Mouse (Mus musculus): ENCODE results near the gene Ppbp. TPM values are rescaled to one million over a fixed set of nuclear protein-coding genes. Genes with fewer than 3 reads are reported as not detected.

The Ppbp gene
- polyA plus RNA-seq, 1 experiment: 1.5 TPM

DNA sequence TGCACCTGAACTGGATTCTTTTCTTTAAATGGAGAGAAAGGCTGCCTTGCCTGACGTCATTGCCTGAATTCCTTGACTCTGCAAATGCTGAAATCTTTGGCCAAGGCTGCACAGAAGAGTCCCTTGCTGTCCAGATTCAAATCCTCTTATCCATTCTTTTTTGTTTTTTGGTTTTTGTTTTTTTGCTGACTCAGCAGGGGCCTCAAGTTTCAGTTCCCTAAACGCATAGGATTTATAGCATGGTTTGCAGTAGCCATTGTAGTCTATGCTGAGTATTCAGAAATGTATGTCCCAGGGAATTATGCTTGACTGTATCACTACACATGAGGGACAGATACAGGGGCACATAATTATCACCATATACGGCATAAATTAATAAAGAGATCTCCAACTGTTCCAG lies 3.1 kb downstream of the Ppbp start:
- no peak for DNase-seq
- TF ChIP-seq CTCF (conservative IDR thresholded peaks at IDR 0.05; ENCODE audit: insufficient read depth, insufficient read length, low read depth, low read length) (no peak), POLR2A (IDR thresholded peaks at IDR 0.05; ENCODE audit: low read depth, low read length) (no peak)
- Histone ChIP-seq H3K27me3 (replicated peaks; ENCODE audit: control insufficient read depth, insufficient read depth, low read length) (no peaks in the 10 kb centered on the region), H3K4me3 (ENCODE audit: insufficient read depth, low read depth, low read length) (no peak overlapping the region), H3K27ac (ENCODE audit: insufficient read depth, low read depth, low read length) (no peak overlapping the region), H3K4me1 (ENCODE audit: control insufficient read depth, insufficient read depth, low read length) (no peaks in the 10 kb centered on the region), H3K36me3 (ENCODE audit: control insufficient read depth, insufficient read depth, low read length) (no peaks in the 10 kb centered on the region)
- WGBS: 72% methylated on average over 3 of the region's 3 CpGs

DNA sequence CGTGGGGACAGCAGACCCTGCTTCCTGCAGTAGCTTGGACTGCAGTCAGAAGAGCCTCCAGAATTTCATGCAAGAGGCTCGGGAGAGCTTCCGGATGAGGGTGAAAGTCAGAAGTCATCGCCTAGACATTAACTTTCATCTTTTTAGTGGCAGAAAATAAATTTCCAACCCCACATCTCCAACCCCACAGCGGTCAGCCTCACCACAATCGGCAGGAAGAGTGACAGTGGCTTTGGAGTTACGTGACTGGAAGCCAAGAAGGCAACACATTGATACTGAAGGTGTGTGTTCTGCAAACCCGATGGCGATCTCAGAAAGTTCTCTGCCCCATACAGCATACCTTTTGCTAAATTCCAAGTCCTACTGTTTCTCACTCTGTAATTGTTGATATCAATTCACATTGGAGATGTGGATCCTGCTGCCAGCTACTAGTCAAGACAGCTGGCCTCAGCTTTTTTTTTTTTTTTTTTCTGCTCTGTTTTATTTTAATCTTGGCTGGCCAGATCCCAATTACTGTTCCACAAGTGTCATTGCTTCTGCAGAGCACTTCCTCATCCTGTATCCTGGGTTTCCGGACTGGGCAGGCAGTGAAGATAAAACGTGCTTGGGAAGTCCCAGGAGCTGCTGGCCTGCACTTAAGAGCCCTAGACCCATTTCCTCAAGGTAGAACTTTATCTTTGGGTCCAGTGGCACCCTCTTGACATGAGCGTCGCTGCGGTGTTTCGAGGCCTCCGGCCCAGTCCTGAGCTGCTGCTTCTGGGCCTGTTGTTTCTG lies 3.7 kb downstream of the Ppbp start, which contains the start of gene Pf4:
TSS of gene Pf4 (plus strand) at position 556 of the 774 bp plus-strand sequence.
- Histone ChIP-seq H3K27ac (ENCODE audit: insufficient read depth, low read depth, low read length) (no peak within 1 kb of the TSS), H3K36me3 (ENCODE audit: control insufficient read depth, insufficient read depth, low read length) (no peaks in the 10 kb centered on the region), H3K4me1 (ENCODE audit: control insufficient read depth, insufficient read depth, low read length) (no peaks in the 10 kb centered on the region), H3K4me3 (ENCODE audit: insufficient read depth, low read depth, low read length) (no peak within 1 kb of the TSS), H3K27me3 (replicated peaks; ENCODE audit: control insufficient read depth, insufficient read depth, low read length) (no peaks in the 10 kb centered on the region)
- WGBS: 60% methylated on average over 16 of the region's 16 CpGs
- TF ChIP-seq CTCF (conservative IDR thresholded peaks at IDR 0.05; ENCODE audit: insufficient read depth, insufficient read length, low read depth, low read length): no peak
- no peak for TF ChIP-seq POLR2A (IDR thresholded peaks at IDR 0.05; ENCODE audit: low read depth, low read length)
- peak; percentile 80 for DNase-seq

DNA sequence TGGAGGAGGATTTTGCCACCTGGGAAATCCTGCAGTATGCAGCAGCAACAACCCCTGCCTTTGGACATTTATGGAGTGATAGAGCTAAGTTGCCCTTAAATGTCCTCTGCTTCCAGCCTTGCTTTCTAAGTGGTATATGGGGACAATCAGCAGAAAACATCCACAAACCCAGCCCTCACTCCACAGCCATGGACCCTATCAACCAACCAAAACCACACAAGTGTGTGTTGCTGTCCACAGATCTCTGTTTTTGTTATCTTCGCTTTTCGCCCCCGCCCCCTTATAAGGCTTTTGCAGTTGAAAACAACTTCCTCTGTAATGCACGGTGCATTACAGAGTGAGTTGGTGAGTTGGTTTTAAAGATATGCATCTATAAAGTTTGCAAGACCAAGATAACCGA lies 7.2 kb downstream of the Ppbp start:
- 92% methylated on average over 5 of the region's 5 CpGs for WGBS

GRCm38 (mm10) chr5:90777621-90778020 lies 9.3 kb downstream of the Ppbp start:
- no peak for DNase-seq

More for the DNA sequence above, 7.2 kb downstream of the Ppbp start:
- TF ChIP-seq POLR2A (IDR thresholded peaks at IDR 0.05; ENCODE audit: low read depth, low read length): no peak
- TF ChIP-seq CTCF (conservative IDR thresholded peaks at IDR 0.05; ENCODE audit: insufficient read depth, insufficient read length, low read depth, low read length): no peak
- H3K4me1 ChIP-seq (ENCODE audit: control insufficient read depth, insufficient read depth, low read length): no peaks in the 10 kb centered on the region
- DNase-seq: no peak
- no peak overlapping the region for H3K27ac ChIP-seq (ENCODE audit: insufficient read depth, low read depth, low read length)
- H3K27me3 ChIP-seq (replicated peaks; ENCODE audit: control insufficient read depth, insufficient read depth, low read length): no peaks in the 10 kb centered on the region
- no peaks in the 10 kb centered on the region for H3K36me3 ChIP-seq (ENCODE audit: control insufficient read depth, insufficient read depth, low read length)
- no peak overlapping the region for H3K4me3 ChIP-seq (ENCODE audit: insufficient read depth, low read depth, low read length)

GRCm38 (mm10) chr5:90778856-90779255 lies 10.5 kb downstream of the Ppbp start:
- Histone ChIP-seq H3K36me3 (ENCODE audit: control insufficient read depth, insufficient read depth, low read length) (no peaks in the 10 kb centered on the region), H3K27ac (ENCODE audit: insufficient read depth, low read depth, low read length) (no peak overlapping the region), H3K4me1 (ENCODE audit: control insufficient read depth, insufficient read depth, low read length) (no peaks in the 10 kb centered on the region), H3K4me3 (ENCODE audit: insufficient read depth, low read depth, low read length) (no peak overlapping the region), H3K27me3 (replicated peaks; ENCODE audit: control insufficient read depth, insufficient read depth, low read length) (no peaks in the 10 kb centered on the region)
- TF ChIP-seq POLR2A (IDR thresholded peaks at IDR 0.05; ENCODE audit: low read depth, low read length): no peak
- no peak for TF ChIP-seq CTCF (conservative IDR thresholded peaks at IDR 0.05; ENCODE audit: insufficient read depth, insufficient read length, low read depth, low read length)
- 84% methylated on average over 6 of the region's 6 CpGs for WGBS
- no peak for DNase-seq

More at GRCm38 (mm10) chr5:90777621-90778020, 9.3 kb downstream of the Ppbp start:
- Histone ChIP-seq H3K4me3 (ENCODE audit: insufficient read depth, low read depth, low read length) (no peak overlapping the region), H3K27ac (ENCODE audit: insufficient read depth, low read depth, low read length) (no peak overlapping the region), H3K27me3 (replicated peaks; ENCODE audit: control insufficient read depth, insufficient read depth, low read length) (no peaks in the 10 kb centered on the region), H3K4me1 (ENCODE audit: control insufficient read depth, insufficient read depth, low read length) (no peaks in the 10 kb centered on the region), H3K36me3 (ENCODE audit: control insufficient read depth, insufficient read depth, low read length) (no peaks in the 10 kb centered on the region)
- TF ChIP-seq POLR2A (IDR thresholded peaks at IDR 0.05; ENCODE audit: low read depth, low read length): no peak
- TF ChIP-seq CTCF (conservative IDR thresholded peaks at IDR 0.05; ENCODE audit: insufficient read depth, insufficient read length, low read depth, low read length): no peak
- WGBS: 59% methylated on average over 10 of the region's 10 CpGs

GRCm38 (mm10) chr5:90783697-90784096 lies 15.4 kb downstream of the Ppbp start:
- no peak for DNase-seq
- WGBS: 80% methylated on average over 3 of the region's 3 CpGs
- Histone ChIP-seq H3K36me3 (ENCODE audit: control insufficient read depth, insufficient read depth, low read length) (no peaks in the 10 kb centered on the region), H3K27ac (ENCODE audit: insufficient read depth, low read depth, low read length) (no peak overlapping the region), H3K4me1 (ENCODE audit: control insufficient read depth, insufficient read depth, low read length) (no peaks in the 10 kb centered on the region), H3K27me3 (replicated peaks; ENCODE audit: control insufficient read depth, insufficient read depth, low read length) (no peaks in the 10 kb centered on the region), H3K4me3 (ENCODE audit: insufficient read depth, low read depth, low read length) (no peak overlapping the region)
- TF ChIP-seq POLR2A (IDR thresholded peaks at IDR 0.05; ENCODE audit: low read depth, low read length): no peak
- no peak for TF ChIP-seq CTCF (conservative IDR thresholded peaks at IDR 0.05; ENCODE audit: insufficient read depth, insufficient read length, low read depth, low read length)

DNA sequence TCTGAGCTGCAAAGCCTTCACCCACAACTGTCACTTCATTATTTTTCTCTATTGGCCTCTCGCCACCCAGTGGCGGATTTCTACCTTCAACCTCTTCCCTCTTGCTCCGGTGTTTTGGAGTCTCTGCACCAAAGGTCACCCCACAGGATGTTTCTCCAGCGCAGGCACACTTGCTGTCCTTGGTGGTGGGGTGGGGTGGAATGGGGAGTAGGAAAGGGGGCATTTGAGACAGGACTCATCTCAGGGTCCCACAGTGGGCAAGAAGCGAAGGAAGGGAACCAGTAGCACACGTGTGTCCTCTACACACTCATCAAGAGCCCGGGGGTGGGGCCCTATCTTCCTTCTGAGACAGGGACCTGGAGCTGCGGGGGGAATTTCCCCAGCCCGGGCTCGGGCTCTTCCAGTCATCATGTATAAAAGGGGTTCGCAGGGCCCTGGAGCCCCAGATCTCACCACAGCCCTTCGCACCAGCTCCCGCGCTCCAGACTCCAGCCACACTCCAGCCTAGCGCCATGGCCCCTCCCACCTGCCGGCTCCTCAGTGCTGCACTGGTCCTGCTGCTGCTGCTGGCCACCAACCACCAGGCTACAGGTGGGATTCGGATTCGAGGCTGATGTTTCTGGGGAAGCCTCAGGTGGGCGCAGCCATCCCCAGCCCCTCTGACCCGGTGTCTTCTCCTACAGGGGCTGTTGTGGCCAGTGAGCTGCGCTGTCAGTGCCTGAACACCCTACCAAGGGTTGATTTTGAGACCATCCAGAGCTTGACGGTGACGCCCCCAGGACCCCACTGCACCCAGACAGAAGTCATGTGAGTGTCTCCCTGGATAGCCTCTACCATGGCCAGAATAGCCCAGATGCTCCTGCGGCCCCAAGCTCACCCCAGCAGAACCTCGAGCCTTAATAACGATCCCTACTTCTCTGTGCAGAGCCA lies 17.6 kb downstream of the Ppbp start, which contains the start of gene Cxcl3:
TSS of gene Cxcl3 (plus strand) at position 445 of the 930 bp plus-strand sequence.
- H3K27ac ChIP-seq (ENCODE audit: insufficient read depth, low read depth, low read length): no peak within 1 kb of the TSS
- no peak for TF ChIP-seq POLR2A (IDR thresholded peaks at IDR 0.05; ENCODE audit: low read depth, low read length)
- peak; percentile 56 for TF ChIP-seq CTCF (conservative IDR thresholded peaks at IDR 0.05; ENCODE audit: insufficient read depth, insufficient read length, low read depth, low read length)
- DNase-seq: peak; percentile 78
- WGBS: 27% methylated on average over 26 of the region's 26 CpGs
- no peak within 1 kb of the TSS for H3K4me3 ChIP-seq (ENCODE audit: insufficient read depth, low read depth, low read length)
- no peaks in the 10 kb centered on the region for H3K27me3 ChIP-seq (replicated peaks; ENCODE audit: control insufficient read depth, insufficient read depth, low read length)
- H3K4me1 ChIP-seq (ENCODE audit: control insufficient read depth, insufficient read depth, low read length): no peaks in the 10 kb centered on the region
- no peaks in the 10 kb centered on the region for H3K36me3 ChIP-seq (ENCODE audit: control insufficient read depth, insufficient read depth, low read length)
